Mouse (Mus musculus): ENCODE data around the gene Cd101.

- no peak for TF ChIP-seq POLR2A (IDR thresholded peaks at IDR 0.05; ENCODE audit: borderline replicate concordance, control insufficient read depth, low read depth, low read length)
- no peak for TF ChIP-seq CTCF (IDR thresholded peaks at IDR 0.05; ENCODE audit: control insufficient read depth, insufficient read depth, low read length)
Observed at GRCm38 (mm10) chr3:101016050-101016449, 13.3 kb downstream of the Cd101 start.

All from bone marrow, adult 2 months (tissue).